Mouse (Mus musculus) regulatory T cell (primary cell): ENCODE measurements at regions not wholly inside any gene's neighbourhood (a gene's known extent, or its start where the extent isn't known, plus 50 kb on each side); places are given as distances from the start of the nearest gene placed in this dataset.

Source experiments
- in situ Hi-C: fragments of 300-600 bp; cut with MboI, MseI; formaldehyde crosslinking; loops from one replicate; pipeline ENCODE4 v1.15.1; 2025; ENCODE audit warnings: high pct_unique_total_duplicates

- in situ Hi-C loops = loop anchor here (5.0 kb wide), 1 partner anchor 51 kb away; no protein-coding TSS in a partner anchor
Measured at GRCm38 (mm10) chr3:66646251-66646650, 334.9 kb upstream of the Rsrc1 start.

DNA sequence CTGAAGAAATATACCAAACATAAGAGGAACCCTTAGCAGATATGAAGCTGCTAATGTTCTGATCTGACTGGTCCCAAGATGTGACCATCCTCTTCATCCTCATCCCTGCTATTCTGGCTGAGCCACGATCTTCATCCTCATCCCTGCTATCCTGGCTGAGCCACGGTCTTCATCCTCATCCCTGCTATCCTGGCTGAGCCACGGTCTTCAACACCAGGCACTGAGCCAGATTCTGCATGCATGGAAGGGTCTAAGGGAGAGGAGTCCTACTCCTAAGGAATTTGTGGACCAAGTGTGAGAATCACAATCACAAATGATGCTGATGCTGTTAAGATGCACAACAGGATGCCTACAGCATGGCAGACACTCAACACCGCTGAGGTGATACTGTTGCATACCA lies 331.9 kb upstream of the Rsrc1 start:
- in situ Hi-C loops = loop anchor here (5.0 kb wide), 1 partner anchor 48 kb away; no protein-coding TSS in a partner anchor

DNA sequence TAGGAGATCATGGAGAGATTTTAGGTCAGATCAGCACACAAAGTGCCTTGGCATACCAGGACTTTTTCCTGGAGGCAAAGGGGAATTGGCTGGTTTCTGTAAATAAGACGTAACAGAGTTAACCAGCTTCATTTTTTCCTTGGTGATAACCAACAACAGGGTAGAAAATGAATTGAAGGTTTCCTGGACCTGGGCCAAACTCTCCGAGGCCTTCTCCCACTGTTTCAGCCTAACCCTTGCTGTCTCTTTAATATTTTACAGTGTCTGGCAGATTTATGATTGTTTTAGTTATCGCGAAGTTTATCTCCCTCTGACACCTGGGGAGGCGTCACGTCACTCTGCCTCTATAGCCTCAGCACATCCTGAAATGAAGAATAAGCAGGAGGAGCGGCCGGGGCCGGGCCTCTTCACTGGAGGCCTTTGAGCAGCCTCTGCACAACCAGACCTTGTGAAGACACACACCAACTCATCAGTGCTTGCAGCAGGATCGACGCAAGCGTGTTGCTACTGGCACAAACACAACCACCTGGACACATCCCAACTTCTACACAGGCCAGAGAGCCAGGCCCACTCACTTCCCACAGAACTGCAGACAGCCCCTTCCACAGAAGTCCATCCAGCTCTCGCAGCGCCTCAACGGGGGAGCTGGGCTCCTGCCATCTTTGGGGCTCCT lies 331.0 kb upstream of the Rsrc1 start:
- in situ Hi-C loops = loop anchor here (10.0 kb wide), 1 partner anchor 1465 kb away; no protein-coding TSS in a partner anchor

DNA sequence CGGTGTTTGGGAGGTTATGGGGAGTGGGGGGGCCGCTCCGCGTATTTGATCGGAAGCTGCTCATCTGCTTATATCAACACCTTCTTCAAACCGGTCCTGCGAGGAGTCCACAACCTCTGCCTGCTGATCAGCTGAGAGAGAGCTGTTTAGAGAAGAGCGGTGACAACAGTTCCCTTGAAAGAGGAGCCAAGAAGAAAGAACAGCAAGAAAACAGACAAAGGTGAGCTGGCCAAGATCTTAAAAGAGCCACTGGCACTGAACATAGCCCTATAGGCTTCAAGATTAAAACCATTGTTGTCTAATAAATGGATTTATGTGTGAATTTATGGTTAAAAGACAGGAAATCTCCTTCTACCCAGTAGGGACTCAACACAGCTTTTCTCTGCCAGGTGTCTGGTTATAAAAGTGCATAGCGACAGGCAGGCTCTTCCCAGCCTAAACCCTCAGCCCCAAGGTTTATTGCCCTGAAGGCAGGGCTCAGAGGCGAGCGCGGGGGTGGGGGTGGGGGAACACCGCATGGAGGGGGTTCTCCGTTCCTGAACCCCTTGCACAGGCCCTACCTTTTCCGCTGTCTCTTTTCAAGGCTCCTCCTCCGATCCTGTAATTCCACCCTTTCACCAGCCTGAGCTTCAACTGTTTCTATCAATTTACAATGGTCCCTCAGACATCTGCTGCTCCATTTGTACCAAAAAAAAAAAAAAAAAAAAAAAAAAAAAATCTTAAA lies 330.3 kb upstream of the Rsrc1 start:
- in situ Hi-C loops = loop anchor here (10.0 kb wide), 1 partner anchor 1466 kb away; no protein-coding TSS in a partner anchor

DNA sequence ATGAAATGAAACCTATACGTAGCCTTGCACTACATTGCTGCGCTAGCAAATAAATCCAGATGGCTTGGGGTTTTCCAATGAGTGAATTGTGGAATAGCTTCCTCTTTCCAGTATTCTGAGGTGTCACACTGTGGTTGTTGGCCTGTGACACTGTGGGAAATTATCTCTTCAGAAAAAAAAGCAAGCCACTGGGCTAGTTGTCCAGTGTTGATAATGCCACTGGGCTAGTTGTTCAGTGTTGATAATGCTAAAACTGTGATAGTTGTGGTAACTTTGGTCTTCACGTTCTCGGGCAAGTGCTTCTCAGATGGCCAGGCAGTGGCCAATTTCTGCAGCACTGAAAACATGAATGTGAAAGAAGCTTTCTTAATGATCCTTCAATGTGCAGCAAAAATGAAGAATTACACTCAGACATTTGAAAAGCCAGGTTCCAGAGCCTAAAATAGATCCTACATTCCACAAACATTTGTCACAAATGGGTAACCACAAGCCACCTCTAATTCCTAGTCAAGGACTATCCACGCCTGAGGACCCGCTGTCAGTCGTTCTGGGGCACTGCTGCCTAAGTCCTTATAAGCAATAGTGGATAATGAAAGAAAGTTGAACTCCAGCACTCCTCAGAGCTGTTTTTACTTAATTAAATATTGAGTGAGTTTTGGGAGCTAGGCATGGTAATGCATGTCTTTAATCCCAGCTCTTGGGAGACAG lies 328.9 kb upstream of the Rsrc1 start:
- in situ Hi-C loops = loop anchor here (10.0 kb wide), 1 partner anchor 1467 kb away; no protein-coding TSS in a partner anchor

GRCm38 (mm10) chr3:66653961-66654360 lies 327.2 kb upstream of the Rsrc1 start:
- in situ Hi-C loops = loop anchor here (10.0 kb wide), 1 partner anchor 1469 kb away; no protein-coding TSS in a partner anchor

- in situ Hi-C loops = loop anchor here (10.0 kb wide), 1 partner anchor 1470 kb away; no protein-coding TSS in a partner anchor
Measured at GRCm38 (mm10) chr3:66654860-66655259, 326.3 kb upstream of the Rsrc1 start.

GRCm38 (mm10) chr3:66656458-66656857 lies 324.7 kb upstream of the Rsrc1 start:
- in situ Hi-C loops = loop anchor here (10.0 kb wide), 1 partner anchor 1472 kb away; no protein-coding TSS in a partner anchor

DNA sequence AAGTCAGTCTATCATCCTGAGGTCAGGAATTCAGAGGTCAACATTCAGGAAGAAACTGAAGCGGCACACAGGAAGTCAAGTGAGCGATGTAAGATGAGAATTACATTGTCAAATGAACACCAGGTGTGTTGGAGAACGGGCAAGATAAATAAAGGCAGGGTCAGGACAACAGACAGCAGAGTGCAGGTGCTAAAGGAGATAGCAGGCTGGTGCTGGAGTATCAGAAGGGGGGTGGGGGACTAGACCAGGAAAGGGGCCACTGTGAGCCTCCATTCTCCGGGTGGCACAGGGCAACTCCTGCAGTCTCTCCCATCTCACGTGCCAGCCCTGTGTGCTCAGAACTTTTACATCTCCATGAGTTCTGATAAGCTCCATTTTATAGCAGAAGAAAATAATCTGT lies 320.6 kb upstream of the Rsrc1 start:
- in situ Hi-C loops = no loop called here

DNA sequence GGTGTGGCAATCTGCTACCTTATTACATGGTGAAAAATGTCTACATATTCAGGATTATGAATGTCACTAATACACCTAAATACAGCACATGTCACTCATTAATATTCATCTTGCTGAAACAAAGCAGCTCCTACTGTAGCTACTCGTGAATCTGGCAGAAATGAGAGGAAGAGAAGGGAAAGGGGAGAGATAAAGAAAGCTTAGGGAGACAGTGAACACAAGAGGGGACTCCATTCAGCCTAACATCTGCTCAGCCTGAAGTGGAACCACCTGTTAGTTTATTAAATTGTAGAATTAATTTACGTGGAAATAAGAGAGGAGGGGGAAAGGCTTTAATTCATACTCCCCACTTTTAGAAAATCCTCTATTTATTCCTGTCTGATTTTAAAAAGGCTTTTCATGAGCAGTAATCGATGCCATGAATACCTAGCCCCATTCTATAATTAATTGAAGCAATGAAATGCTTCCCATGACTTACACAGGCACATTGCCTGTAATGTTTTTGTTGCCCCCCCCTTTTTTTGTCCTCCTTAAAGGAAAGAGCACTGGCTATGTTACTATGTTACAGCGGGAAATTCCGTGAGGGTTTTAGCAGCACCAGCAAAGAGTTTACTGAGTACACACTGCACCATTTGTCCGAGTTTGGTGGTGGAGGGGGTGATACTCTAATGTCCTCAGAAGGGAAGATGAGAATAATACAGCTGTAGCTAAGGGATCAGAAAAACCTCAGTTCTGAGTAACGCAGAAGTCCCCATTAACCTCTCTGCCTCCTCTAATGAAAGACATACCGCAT lies 319.2 kb upstream of the Rsrc1 start:
- in situ Hi-C loops = no loop called here

DNA sequence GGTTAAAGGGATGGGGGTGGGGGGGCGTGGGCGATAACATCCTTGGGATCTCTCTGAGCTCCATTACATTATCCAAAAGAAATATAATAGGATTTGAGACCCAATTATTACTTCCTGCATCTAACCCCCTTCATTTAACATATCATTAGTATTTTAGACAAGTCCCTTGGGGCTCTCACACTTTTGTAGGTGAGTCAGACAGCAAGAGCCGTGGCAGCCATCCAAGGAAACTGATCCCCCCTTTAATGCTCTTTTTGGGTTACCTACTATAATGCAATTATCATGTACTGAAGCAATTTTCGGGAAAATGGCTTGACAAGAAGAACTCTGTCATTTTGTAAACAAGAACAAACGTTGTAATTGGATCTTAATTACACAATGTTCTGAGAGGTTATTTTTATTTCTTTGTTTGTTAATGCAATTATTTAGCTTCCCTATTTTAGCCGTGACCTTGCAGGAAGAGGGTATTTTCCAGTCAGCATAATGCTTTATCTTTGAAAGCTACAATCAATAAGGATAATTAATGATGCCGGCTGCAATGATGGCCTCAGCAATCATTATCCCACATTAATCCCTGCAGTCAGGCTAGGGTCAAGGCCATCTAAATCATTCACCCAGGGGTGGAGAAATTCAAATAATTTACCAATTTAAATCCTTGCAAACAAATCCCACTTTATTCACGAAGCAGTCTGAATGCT lies 297.5 kb upstream of the Rsrc1 start:
- in situ Hi-C loops = loop anchor here (25.0 kb wide), 1 partner anchor 979 kb away; no protein-coding TSS in a partner anchor

GRCm38 (mm10) chr3:66684287-66684903 lies 296.8 kb upstream of the Rsrc1 start:
- in situ Hi-C loops = loop anchor here (25.0 kb wide), 1 partner anchor 978 kb away; no protein-coding TSS in a partner anchor

DNA sequence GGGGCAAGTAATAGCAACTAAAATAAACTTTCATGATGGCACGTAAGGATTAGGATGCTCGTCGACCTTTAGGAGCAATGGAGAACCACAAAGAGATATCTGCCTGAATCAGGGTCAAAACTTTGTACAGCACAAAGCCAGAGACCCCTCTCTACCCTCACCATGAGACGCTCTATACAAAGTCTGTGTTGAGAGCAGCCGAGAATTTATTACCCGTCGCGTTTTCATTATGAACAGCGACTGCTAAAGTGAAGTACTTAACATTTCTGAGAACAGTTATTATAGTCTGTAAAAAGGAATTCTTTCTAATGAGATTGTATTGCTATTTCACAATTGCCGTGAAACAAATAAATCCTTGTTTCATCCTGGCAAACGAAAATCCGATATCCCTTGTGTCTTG lies 296.1 kb upstream of the Rsrc1 start:
- in situ Hi-C loops = loop anchor here (25.0 kb wide), 1 partner anchor 977 kb away; no protein-coding TSS in a partner anchor

DNA sequence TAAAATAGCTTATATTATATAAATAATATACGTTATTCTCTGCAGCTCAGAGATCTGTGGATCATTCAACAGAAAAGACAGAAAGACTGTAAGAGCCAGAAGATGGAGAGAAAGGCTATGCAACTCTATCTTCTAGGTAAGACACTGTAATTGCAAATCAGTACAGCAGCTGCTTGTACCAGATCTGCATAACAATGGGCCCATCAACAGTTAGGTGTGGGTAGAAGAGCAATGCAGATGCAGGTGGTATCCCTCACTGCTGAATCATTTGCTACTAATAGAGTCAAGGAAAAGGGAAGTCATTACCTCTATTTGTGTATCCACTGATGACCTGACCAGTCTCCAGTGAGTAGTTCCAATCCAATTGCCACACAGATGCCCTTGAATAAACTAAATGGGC lies 294.1 kb upstream of the Rsrc1 start:
- in situ Hi-C loops = loop anchor here (25.0 kb wide), 1 partner anchor 975 kb away; no protein-coding TSS in a partner anchor

DNA sequence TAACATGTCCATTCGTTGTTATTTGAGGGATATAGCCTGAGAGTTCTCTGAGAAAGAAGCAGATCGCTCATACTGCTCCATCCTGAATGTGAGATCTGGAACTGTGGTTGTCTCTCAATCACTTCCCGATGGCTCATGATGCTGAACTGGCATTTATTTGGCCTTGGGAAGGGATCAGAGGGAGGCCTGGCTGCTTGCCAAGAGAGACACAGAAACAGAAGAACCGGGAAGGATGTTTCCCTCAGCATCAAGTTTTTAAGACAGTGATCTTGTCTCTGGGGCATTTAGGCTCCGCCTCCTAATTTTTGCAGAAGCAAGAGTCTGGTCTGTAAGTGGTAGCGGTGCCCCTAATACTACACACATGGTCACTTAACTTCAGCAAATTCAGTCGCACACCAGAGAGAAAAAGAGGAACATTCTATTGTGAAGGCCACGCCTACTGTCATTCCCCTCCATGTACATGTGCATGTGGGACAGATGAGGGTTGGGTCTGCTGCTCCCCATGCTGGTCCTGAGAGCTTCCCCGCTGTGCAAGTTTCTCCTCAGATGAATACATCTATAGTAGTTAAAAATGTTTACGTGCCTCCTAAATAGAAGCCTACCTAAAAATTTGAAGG lies 290.2 kb upstream of the Rsrc1 start:
- in situ Hi-C loops = loop anchor here (25.0 kb wide), 1 partner anchor 971 kb away; no protein-coding TSS in a partner anchor

GRCm38 (mm10) chr3:66695125-66695524 lies 286.1 kb upstream of the Rsrc1 start:
- in situ Hi-C loops = loop anchor here (5.0 to 25.0 kb wide), 2 partner anchors 48 to 967 kb away; no protein-coding TSS in a partner anchor

DNA sequence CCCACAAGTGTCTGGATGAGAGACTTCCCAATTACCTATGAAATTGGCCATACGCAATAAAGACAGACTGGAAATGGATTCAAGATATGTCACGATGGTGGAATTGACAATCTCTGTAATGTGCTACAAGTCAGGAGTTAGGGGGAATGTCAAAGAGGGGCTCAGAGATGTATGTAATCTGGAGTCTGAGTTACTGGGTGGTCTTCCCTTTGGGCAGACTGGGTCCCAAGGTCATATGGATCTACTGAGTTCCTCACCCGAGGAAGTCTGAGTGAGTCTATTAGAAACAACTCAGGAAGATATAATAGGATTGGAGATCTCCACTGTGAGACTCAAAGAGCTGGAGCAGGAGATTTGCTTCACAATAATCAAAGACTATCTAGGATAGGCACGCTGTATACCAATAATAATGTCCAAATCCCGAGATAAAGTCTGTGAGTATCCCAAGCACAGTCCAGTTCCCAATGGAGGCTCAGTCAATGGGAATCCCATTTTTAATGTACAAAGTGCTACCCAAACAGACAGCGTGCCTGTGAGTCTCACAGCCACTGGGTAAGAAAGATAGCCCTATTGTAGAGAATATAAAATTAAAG lies 285.4 kb upstream of the Rsrc1 start:
- in situ Hi-C loops = loop anchor here (5.0 to 25.0 kb wide), 2 partner anchors 48 to 967 kb away; no protein-coding TSS in a partner anchor

GRCm38 (mm10) chr3:66698083-66698482 lies 283.1 kb upstream of the Rsrc1 start:
- in situ Hi-C loops = loop anchor here (5.0 to 25.0 kb wide), 2 partner anchors 51 to 964 kb away; no protein-coding TSS in a partner anchor

- in situ Hi-C loops = no loop called here
Measured at GRCm38 (mm10) chr3:66705766-66706165, 275.4 kb upstream of the Rsrc1 start.
